Mouse (Mus musculus): Measurements from ENCODE around the gene Trim5.
"Not testable (repeated sequence)": the region's sequence is repeated elsewhere in the genome, so short reads cannot be mapped to it uniquely, and the experiment has no call there.

Gene Trim5

GRCm38 (mm10) chr7:104287576-104288443 is at the start of gene Trim5:
Gene Trim5 (minus strand): TSS chr7:104288094.
- in situ Hi-C loops (cut with MboI, MseI): loop anchor here (25.0 kb wide), 1 partner anchor 1124 kb away; the partner anchor contains the start of genes Cnga4 and Fam160a2

GRCm38 (mm10) chr7:104335547-104335946 is 47.7 kb upstream of the Trim5 start:
- in situ Hi-C loops (cut with MboI, MseI): not testable (repeated sequence)

GRCm38 (mm10) chr7:104329171-104329570 is 41.3 kb upstream of the Trim5 start, which contains the start of gene Trim34b:
Gene Trim34b (plus strand): TSS chr7:104329471.
- in situ Hi-C loops (cut with MboI, MseI): not testable (repeated sequence)

- in situ Hi-C loops (cut with MboI, MseI): no loop called here
Observed at GRCm38 (mm10) chr7:104322028-104322427, 34.1 kb upstream of the Trim5 start.

GRCm38 (mm10) chr7:104315369-104316080 is 27.6 kb upstream of the Trim5 start, which contains the start of gene Trim12a:
Gene Trim12a (minus strand): TSS chr7:104315466.
- in situ Hi-C loops (cut with MboI, MseI): loop anchor here (5.0 to 10.0 kb wide), 2 partner anchors 42 to 71 kb away; partner anchors contain the start of gene Trim34a

- in situ Hi-C loops (cut with MboI, MseI): loop anchor here (5.0 to 10.0 kb wide), 2 partner anchors 42 to 70 kb away; partner anchors contain the start of gene Trim34a
Observed at GRCm38 (mm10) chr7:104314796-104315353, 27.0 kb upstream of the Trim5 start.

GRCm38 (mm10) chr7:104291638-104292400 is 3.9 kb upstream of the Trim5 start:
- in situ Hi-C loops (cut with MboI, MseI): loop anchor here (25.0 kb wide), 1 partner anchor 1120 kb away; the partner anchor contains the start of genes Cnga4 and Fam160a2

- in situ Hi-C loops (cut with MboI, MseI): loop anchor here (25.0 kb wide), 1 partner anchor 1122 kb away; the partner anchor contains the start of genes Cnga4 and Fam160a2
Observed at GRCm38 (mm10) chr7:104290641-104291040, 2.7 kb upstream of the Trim5 start.

GRCm38 (mm10) chr7:104279361-104279760 is 8.5 kb downstream of the Trim5 start:
- in situ Hi-C loops (cut with MboI, MseI): loop anchor here (25.0 kb wide), 1 partner anchor 1133 kb away; the partner anchor contains the start of genes Cnga4 and Fam160a2

- in situ Hi-C loops (cut with MboI, MseI): not testable (repeated sequence)
Observed at GRCm38 (mm10) chr7:104265335-104265734, 22.6 kb downstream of the Trim5 start.

- in situ Hi-C loops (cut with MboI, MseI): not testable (repeated sequence)
Observed at GRCm38 (mm10) chr7:104260380-104260779, 27.5 kb downstream of the Trim5 start.

GRCm38 (mm10) chr7:104244287-104245181 is 43.4 kb downstream of the Trim5 start, which contains the start of gene Trim34a:
Gene Trim34a (plus strand): TSS chr7:104244457.
- in situ Hi-C loops (cut with MboI, MseI): loop anchor here (5.0 to 10.0 kb wide), 2 partner anchors 70 to 88 kb away; partner anchors contain the start of gene Trim12a

- in situ Hi-C loops (cut with MboI, MseI): loop anchor here (10.0 kb wide), 1 partner anchor 71 kb away; the partner anchor contains the start of gene Trim12a
Observed at GRCm38 (mm10) chr7:104243616-104244015, 44.3 kb downstream of the Trim5 start.

GRCm38 (mm10) chr7:104240857-104241256 is 47.0 kb downstream of the Trim5 start:
- in situ Hi-C loops (cut with MboI, MseI): loop anchor here (10.0 kb wide), 1 partner anchor 74 kb away; the partner anchor contains the start of gene Trim12a

GRCm38 (mm10) chr7:104231203-104231602 is 56.7 kb downstream of the Trim5 start:
- in situ Hi-C loops (cut with MboI, MseI): no loop called here

- in situ Hi-C loops (cut with MboI, MseI): no loop called here
Observed at GRCm38 (mm10) chr7:104218701-104219569, 69.0 kb downstream of the Trim5 start, which contains the start of gene Trim6. Gene Trim6 (plus strand): TSS chr7:104218793.

GRCm38 (mm10) chr7:104217881-104218280 is 70.0 kb downstream of the Trim5 start:
- in situ Hi-C loops (cut with MboI, MseI): no loop called here

- in situ Hi-C loops (cut with MboI, MseI): no loop called here
Observed at GRCm38 (mm10) chr7:104216011-104216535, 71.8 kb downstream of the Trim5 start.
